Comparison of ENCODE assay signal across 7 mouse cellular contexts in genomic region chr6:71441251-71441580, GRCm38 (mm10). TPM values are rescaled to one million over a fixed set of nuclear protein-coding genes. Genes with fewer than 3 reads are reported as not detected.
DNase-seq lines count a peak whose midpoint lies in the region; ATAC-seq and TF ChIP-seq lines count a peak whose summit lies in the region.

No protein-coding gene starts in this region.

- no peaks in the 10 kb centered on the region for H3K9me3 ChIP-seq in embryonic facial prominence, embryonic 14.5 days (ENCODE audit: control insufficient read depth, low read length)
- H3K9me3 ChIP-seq in limb, embryonic 10.5 days (replicated peaks), result no peaks in the 10 kb centered on the region
- H3K9me3 ChIP-seq in neural tube, embryonic 15.5 days (replicated peaks), result no peaks in the 10 kb centered on the region

- H3K4me3 ChIP-seq in liver, adult 2 months (ENCODE audit: insufficient read depth, low read depth, low read length), result peak overlapping the region; percentile 64
- H3K4me3 ChIP-seq in embryonic facial prominence, embryonic 14.5 days (ENCODE audit: low read depth, low read length), result peak overlapping the region; percentile 92
- H3K4me3 ChIP-seq in limb, embryonic 10.5 days, result peak overlapping the region; percentile 68
- H3K4me3 ChIP-seq in neural tube, embryonic 15.5 days (replicated peaks), result peak overlapping the region; percentile 92

- H3K79me2 ChIP-seq in liver, adult 2 months (ENCODE audit: control insufficient read depth, insufficient read depth, low read length), result peaks cover 27% of the 10 kb centered on the region

- ATAC-seq in embryonic facial prominence, embryonic 14.5 days (ENCODE audit: low read depth), result no peak
- ATAC-seq in neural tube, embryonic 15.5 days (ENCODE audit: low FRiP score), result no peak; the same call in 1 of the 2 replicates
- ATAC-seq in activated CD4-positive, CD25-positive, alpha-beta regulatory T cell, adult 4 months, result no peak

- no peaks in the 10 kb centered on the region for H3K36me3 ChIP-seq in liver, adult 2 months (ENCODE audit: control insufficient read depth, insufficient read depth, low read length)
- H3K36me3 ChIP-seq in embryonic facial prominence, embryonic 14.5 days (ENCODE audit: control insufficient read depth, insufficient read depth, low read length), result no peaks in the 10 kb centered on the region
- H3K36me3 ChIP-seq in limb, embryonic 10.5 days, result no peaks in the 10 kb centered on the region
- no peaks in the 10 kb centered on the region for H3K36me3 ChIP-seq in neural tube, embryonic 15.5 days

- peak overlapping the region; percentile 95 for H3K27ac ChIP-seq in liver, adult 2 months (replicated peaks; ENCODE audit: insufficient read depth, low read depth, low read length)
- H3K27ac ChIP-seq in embryonic facial prominence, embryonic 14.5 days (replicated peaks; ENCODE audit: low read depth, low read length), result peak overlapping the region; percentile 95
- peak overlapping the region; percentile 96 for H3K27ac ChIP-seq in limb, embryonic 10.5 days
- H3K27ac ChIP-seq in neural tube, embryonic 15.5 days (replicated peaks), result peak overlapping the region; percentile 99

- TF ChIP-seq CTCF in liver, adult 2 months (IDR thresholded peaks at IDR 0.05; ENCODE audit: low read depth, low read length), result no peak

- no peak for TF ChIP-seq POLR2A in liver, adult 2 months (IDR thresholded peaks at IDR 0.05; ENCODE audit: extremely low read depth, insufficient read depth, low read length)

- DNase-seq in liver, adult 2 months (ENCODE audit: extremely low read depth, low read depth, low spot score), result peak; percentile 95
- DNase-seq in liver, result no peak
- DNase-seq in embryonic facial prominence, embryonic 14.5 days (ENCODE audit: low spot score), result no peak
- DNase-seq in limb, embryonic 10.5 days (ENCODE audit: low spot score), result no peak
- no peak for DNase-seq in urinary bladder, adult 18-20 months (ENCODE audit: low spot score in 2 of 2)

- 1% methylated on average over 12 of the region's 12 CpGs for WGBS in liver, adult 2 months
- WGBS in embryonic facial prominence, embryonic 14.5 days, result 9% methylated on average over 7 of the region's 12 CpGs
- WGBS in limb, embryonic 10.5 days, result 3% methylated on average over 12 of the region's 12 CpGs
- 4% methylated on average over 12 of the region's 12 CpGs for WGBS in neural tube, embryonic 15.5 days

- H3K27me3 ChIP-seq in liver, adult 2 months (ENCODE audit: control insufficient read depth, insufficient read depth, low read length), result no peaks in the 10 kb centered on the region
- no peaks in the 10 kb centered on the region for H3K27me3 ChIP-seq in embryonic facial prominence, embryonic 14.5 days (replicated peaks; ENCODE audit: control insufficient read depth, insufficient read depth, low read length)
- no peaks in the 10 kb centered on the region for H3K27me3 ChIP-seq in limb, embryonic 10.5 days (ENCODE audit: low read depth, poor library complexity, severe bottlenecking)
- H3K27me3 ChIP-seq in neural tube, embryonic 15.5 days (replicated peaks), result no peaks in the 10 kb centered on the region

- peak overlapping the region; percentile 92 for H3K4me2 ChIP-seq in embryonic facial prominence, embryonic 14.5 days (ENCODE audit: low read depth, low read length)
- H3K4me2 ChIP-seq in neural tube, embryonic 15.5 days, result peak overlapping the region; percentile 95

- peaks cover 14% of the 10 kb centered on the region for H3K4me1 ChIP-seq in liver, adult 2 months (ENCODE audit: control insufficient read depth, insufficient read depth, low read length)
- H3K4me1 ChIP-seq in embryonic facial prominence, embryonic 14.5 days (ENCODE audit: control insufficient read depth, insufficient read depth, low read length), result peaks cover 28% of the 10 kb centered on the region
- peaks cover 33% of the 10 kb centered on the region for H3K4me1 ChIP-seq in limb, embryonic 10.5 days
- H3K4me1 ChIP-seq in neural tube, embryonic 15.5 days, result peaks cover 41% of the 10 kb centered on the region

- H3K9ac ChIP-seq in liver, adult 2 months (ENCODE audit: low read depth, low read length), result peak overlapping the region; percentile 85
- H3K9ac ChIP-seq in embryonic facial prominence, embryonic 14.5 days (ENCODE audit: low read depth, low read length), result peak overlapping the region; percentile 68
- H3K9ac ChIP-seq in neural tube, embryonic 15.5 days (replicated peaks), result peak overlapping the region; percentile 82

RNA-seq across cellular contexts. Expression of gene Rmnd5a, which starts 0.8 kb away (rescaled TPM):
- 125 and 136 TPM in 2 replicates for total RNA-seq in liver, adult 2 months (2014; rRNA removed)
- 31.1 and 35.3 TPM in 2 replicates for polyA plus RNA-seq in liver, adult 2 months (2012; rRNA removed)
- polyA plus RNA-seq in embryonic facial prominence, embryonic 14.5 days (2014; fragmentation: Nextera tagmentation; extraction: Ambion mirVana), result 8.3 and 9.6 TPM in 2 replicates
- 12.5 and 15.5 TPM in 2 replicates for polyA plus RNA-seq in limb, embryonic 10.5 days (2016; fragmentation: Nextera tagmentation; extraction: Ambion mirVana)
- polyA plus RNA-seq in neural tube, embryonic 15.5 days (2015; fragmentation: Nextera tagmentation; extraction: Ambion mirVana), result 8.7 and 10.8 TPM in 2 replicates
- 10 to 100 TPM; 13.5 to 15.7 TPM for polyA plus RNA-seq in activated CD4-positive, CD25-positive, alpha-beta regulatory T cell, adult 4 months (2017; shearing (Covaris generic))

RNA-seq across cellular contexts. Expression of gene Rnf103, which starts 52.5 kb away (rescaled TPM):
- total RNA-seq in liver, adult 2 months (2014; rRNA removed), result 70.7 and 73.3 TPM in 2 replicates
- polyA plus RNA-seq in liver, adult 2 months (2012; rRNA removed), result 27.2 and 27.7 TPM in 2 replicates
- polyA plus RNA-seq in embryonic facial prominence, embryonic 14.5 days (2014; fragmentation: Nextera tagmentation; extraction: Ambion mirVana), result 20.7 and 21.2 TPM in 2 replicates
- 8.8 and 10.9 TPM in 2 replicates for polyA plus RNA-seq in limb, embryonic 10.5 days (2016; fragmentation: Nextera tagmentation; extraction: Ambion mirVana)
- 23.0 and 23.9 TPM in 2 replicates for polyA plus RNA-seq in neural tube, embryonic 15.5 days (2015; fragmentation: Nextera tagmentation; extraction: Ambion mirVana)
- 1 to 10 TPM; 4.4 to 5.7 TPM for polyA plus RNA-seq in activated CD4-positive, CD25-positive, alpha-beta regulatory T cell, adult 4 months (2017; shearing (Covaris generic))
